Mouse (Mus musculus): ENCODE measurements around the gene AF366264.
"Not testable (repeated sequence)": the region's sequence is repeated elsewhere in the genome, so short reads cannot be mapped to it uniquely, and the experiment has no call there.

The AF366264 gene

GRCm38 (mm10) chr8:13838289-13838688 lies at the start of gene AF366264:
AF366264 (minus strand) TSS chr8:13838389.
- not testable (repeated sequence) for DNase-seq

- peak; percentile 19 for DNase-seq
These were observed 5.1 kb upstream of the AF366264 start for GRCm38 (mm10) chr8:13843286-13843685.

GRCm38 (mm10) chr8:13828598-13829172 lies 9.5 kb downstream of the AF366264 start:
- no peak for DNase-seq

GRCm38 (mm10) chr8:13799566-13799965 lies 38.6 kb downstream of the AF366264 start:
- DNase-seq: no peak

GRCm38 (mm10) chr8:13797676-13798075 lies 40.5 kb downstream of the AF366264 start:
- DNase-seq: no peak

GRCm38 (mm10) chr8:13793746-13794101 lies 44.5 kb downstream of the AF366264 start:
- no peak for DNase-seq

GRCm38 (mm10) chr8:13793097-13793745 lies 45.0 kb downstream of the AF366264 start:
- DNase-seq: no peak

- DNase-seq: no peak
These were observed 48.6 kb downstream of the AF366264 start for GRCm38 (mm10) chr8:13789606-13790005.

- DNase-seq: peak; percentile 97
These were observed 52.4 kb downstream of the AF366264 start for GRCm38 (mm10) chr8:13785764-13786299.

- peak; percentile 85 for DNase-seq
These were observed 52.9 kb downstream of the AF366264 start, which contains the start of gene Upf3a for GRCm38 (mm10) chr8:13785250-13785763. Upf3a (plus strand) TSS chr8:13785615.
